ENCODE assay signal across 8 mouse cellular contexts in the genomic region with DNA sequence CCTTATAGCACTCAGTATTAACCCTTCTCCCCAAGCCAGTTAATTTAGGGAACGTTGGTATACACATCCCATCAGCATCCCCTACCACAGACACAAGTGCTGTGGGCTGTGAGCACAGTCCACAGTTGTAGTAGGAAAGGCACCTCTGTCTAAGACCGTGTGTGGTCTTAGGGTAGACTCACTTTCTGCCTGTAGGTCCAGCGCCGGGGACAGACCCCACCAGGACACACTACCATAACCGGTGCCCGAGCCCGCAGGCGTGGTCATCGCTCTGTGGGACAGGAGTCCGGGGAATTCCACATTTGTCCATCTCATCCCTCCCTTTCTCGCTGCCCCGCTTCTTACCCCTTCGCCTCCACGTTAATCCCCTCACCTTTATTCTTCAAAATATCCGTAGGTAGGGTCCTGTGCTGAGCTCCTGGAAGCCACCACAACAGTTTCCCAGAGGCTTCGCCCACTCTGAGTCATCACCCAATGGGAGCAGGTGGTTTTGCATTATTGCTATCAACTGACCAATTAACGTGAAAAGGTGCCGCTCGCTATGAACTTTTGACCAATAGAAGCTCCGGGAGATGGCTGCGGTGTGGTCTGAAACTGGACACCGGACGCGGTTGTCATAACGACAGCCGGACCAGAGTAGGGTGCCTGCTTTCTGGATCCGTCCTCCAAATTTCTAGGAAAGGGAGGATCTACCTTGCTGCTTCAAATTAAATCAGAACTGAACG. TPM values are rescaled to one million over a fixed set of nuclear protein-coding genes. Genes with fewer than 3 reads are reported as not detected.
DNase-seq lines count a peak whose midpoint lies in the region; ATAC-seq and TF ChIP-seq lines count a peak whose summit lies in the region.

A gene (minus strand): TSS at position 449 of the 725 bp plus-strand sequence.

- peaks cover 32% of the 10 kb centered on the region for H3K27me3 ChIP-seq in CH12.LX (replicated peaks)
- H3K27me3 ChIP-seq in intestine, embryonic 16.5 days (replicated peaks; ENCODE audit: control insufficient read depth, insufficient read depth, low read length): no peaks in the 10 kb centered on the region
- H3K27me3 ChIP-seq in liver, embryonic 16.5 days (ENCODE audit: control insufficient read depth, insufficient read depth, low read depth, low read length): peaks cover 9% of the 10 kb centered on the region
- H3K27me3 ChIP-seq in neural tube, embryonic 11.5 days (ENCODE audit: control insufficient read depth, insufficient read depth, low read length): 0 out of 2 replicates have a peak, but pooled peaks cover 3% of the 10 kb centered on the region

- TF ChIP-seq RAD21 in CH12.LX (IDR thresholded peaks at IDR 0.05; ENCODE audit: low read depth, low read length): no peak

- H3K4me3 ChIP-seq in CH12.LX (replicated peaks in 1 of 3; ENCODE audit: low read depth in 2 of 3, low read length in 2 of 3, poor library complexity in 1 of 3): peak within 1 kb of the TSS in 1 of 3 experiments; percentile 37
- peak within 1 kb of the TSS; percentile 44 for H3K4me3 ChIP-seq in intestine, embryonic 16.5 days (ENCODE audit: low read length)
- peak within 1 kb of the TSS; percentile 26; the same call in 1 of the 2 replicates for H3K4me3 ChIP-seq in liver, embryonic 16.5 days (ENCODE audit: low read depth, low read length)
- peak within 1 kb of the TSS; percentile 32 for H3K4me3 ChIP-seq in neural tube, embryonic 11.5 days (ENCODE audit: low read depth, low read length)

- no peak for TF ChIP-seq POLR2A in CH12.LX (IDR thresholded peaks at IDR 0.05; ENCODE audit: low read depth, low read length)

- DNase-seq in CH12.LX (ENCODE audit: extremely low read depth): no peak
- DNase-seq in brain, adult 2 months (ENCODE audit: low read depth, low spot score): peak; percentile 62
- DNase-seq in neural tube, embryonic 11.5 days (ENCODE audit: low spot score): peak; percentile 83

- TF ChIP-seq EP300 in CH12.LX (IDR thresholded peaks at IDR 0.05; ENCODE audit: low read length): no peak

- 3% methylated on average over 28 of the region's 28 CpGs for WGBS in intestine, embryonic 16.5 days
- WGBS in liver, embryonic 16.5 days (ENCODE audit: insufficient replicate concordance): 6% methylated on average over 28 of the region's 28 CpGs
- 6% methylated on average over 28 of the region's 28 CpGs for WGBS in neural tube, embryonic 11.5 days

- in situ Hi-C loops in CH12.LX (cut with MboI; ENCODE audit: low pct_ligation_motif_present, low pct_unique_long_range_greater_than_20kb, low sequenced_read_pairs): no loop called here

- H3K9me3 ChIP-seq in CH12.LX (replicated peaks; ENCODE audit: low read length): no peaks in the 10 kb centered on the region
- no peaks in the 10 kb centered on the region for H3K9me3 ChIP-seq in intestine, embryonic 16.5 days (ENCODE audit: control insufficient read depth, low read length)
- no peaks in the 10 kb centered on the region for H3K9me3 ChIP-seq in liver, embryonic 16.5 days (replicated peaks; ENCODE audit: control insufficient read depth, low read length)
- H3K9me3 ChIP-seq in neural tube, embryonic 11.5 days (ENCODE audit: control insufficient read depth, low read length): no peaks in the 10 kb centered on the region

- H3K36me3 ChIP-seq in CH12.LX (replicated peaks in 1 of 2; ENCODE audit: control insufficient read depth in 1 of 2, insufficient read depth in 1 of 2, low read length in 1 of 2): no peaks in the 10 kb centered on the region
- no peaks in the 10 kb centered on the region for H3K36me3 ChIP-seq in intestine, embryonic 16.5 days (ENCODE audit: control insufficient read depth, insufficient read depth, low read length)
- no peaks in the 10 kb centered on the region for H3K36me3 ChIP-seq in liver, embryonic 16.5 days (ENCODE audit: control insufficient read depth, insufficient read depth)
- H3K36me3 ChIP-seq in neural tube, embryonic 11.5 days (ENCODE audit: control insufficient read depth, insufficient read depth, low read length): no peaks in the 10 kb centered on the region

- H3K79me2 ChIP-seq in CH12.LX (replicated peaks; ENCODE audit: control insufficient read depth, extremely low read depth, insufficient read depth, poor library complexity, severe bottlenecking): no peaks in the 10 kb centered on the region

- peak within 1 kb of the TSS; percentile 4 for H3K4me2 ChIP-seq in CH12.LX (ENCODE audit: insufficient read depth, low read depth, poor library complexity, severe bottlenecking)
- H3K4me2 ChIP-seq in intestine, embryonic 16.5 days (ENCODE audit: low read depth, low read length): peak within 1 kb of the TSS; percentile 60
- peak within 1 kb of the TSS; percentile 38 for H3K4me2 ChIP-seq in liver, embryonic 16.5 days (ENCODE audit: low read depth, low read length)
- peak within 1 kb of the TSS; percentile 62 for H3K4me2 ChIP-seq in neural tube, embryonic 11.5 days (ENCODE audit: low read depth)

- no peak within 1 kb of the TSS for H3K27ac ChIP-seq in CH12.LX (ENCODE audit: insufficient read depth, low read depth)
- no peak within 1 kb of the TSS for H3K27ac ChIP-seq in intestine, embryonic 16.5 days (ENCODE audit: low read length)
- H3K27ac ChIP-seq in liver, embryonic 16.5 days (ENCODE audit: low read length): no peak within 1 kb of the TSS
- no peak within 1 kb of the TSS for H3K27ac ChIP-seq in neural tube, embryonic 11.5 days (ENCODE audit: low read depth, low read length)

- ATAC-seq in granulocyte monocyte progenitor cell, adult 5-6 weeks (replicated peaks; ENCODE audit: poor library complexity, severe bottlenecking): peak; percentile 83
- ATAC-seq in intestine, embryonic 16.5 days: peak; percentile 95
- peak; percentile 93 for ATAC-seq in liver, embryonic 16.5 days (ENCODE audit: low read depth)
- ATAC-seq in neural tube, embryonic 11.5 days (ENCODE audit: insufficient read depth, low FRiP score, low TSS enrichment): peak; percentile 94
- ATAC-seq in CD4-positive, CD25-positive, alpha-beta regulatory T cell, adult 4 months: no peak
- ATAC-seq in erythroid progenitor cell, adult 5-6 weeks (replicated peaks; ENCODE audit: low FRiP score, poor library complexity, severe bottlenecking): no peak; the same call in 1 of the 2 replicates

- dilution Hi-C loops in CH12.LX (cut with MboI; ENCODE audit: extremely low pct_ligation_motif_present, extremely low pct_unique_long_range_greater_than_20kb, low sequenced_read_pairs): no loop called here

- peaks cover 7 to 8% of the 10 kb centered on the region in 2 experiments for H3K4me1 ChIP-seq in CH12.LX (ENCODE audit: control insufficient read depth in 1 of 2, insufficient read depth in 2 of 2)
- peaks cover 5% of the 10 kb centered on the region for H3K4me1 ChIP-seq in intestine, embryonic 16.5 days (ENCODE audit: control insufficient read depth, insufficient read depth, low read length)
- H3K4me1 ChIP-seq in liver, embryonic 16.5 days (ENCODE audit: control insufficient read depth, low read depth, low read length): no peaks in the 10 kb centered on the region
- H3K4me1 ChIP-seq in neural tube, embryonic 11.5 days (ENCODE audit: control insufficient read depth, insufficient read depth, low read length): no peaks in the 10 kb centered on the region

- H3K9ac ChIP-seq in CH12.LX (ENCODE audit: insufficient read depth, low read depth): no peak within 1 kb of the TSS
- peak within 1 kb of the TSS; percentile 30; the same call in 1 of the 2 replicates for H3K9ac ChIP-seq in intestine, embryonic 16.5 days (ENCODE audit: low read depth, low read length)
- no peak within 1 kb of the TSS for H3K9ac ChIP-seq in liver, embryonic 16.5 days (ENCODE audit: low read depth, low read length)
- peak within 1 kb of the TSS; percentile 14 for H3K9ac ChIP-seq in neural tube, embryonic 11.5 days (ENCODE audit: low read length)

- no peak for TF ChIP-seq CTCF in CH12.LX (conservative IDR thresholded peaks at IDR 0.05 in 1 of 2, IDR thresholded peaks at IDR 0.05 in 1 of 2; ENCODE audit: low read depth in 2 of 2, low read length in 2 of 2)

TF ChIP-seq in CH12.LX, 34 proteins besides CTCF, POLR2A, EP300 and RAD21:
- TF ChIP-seq MXI1 (IDR thresholded peaks at IDR 0.05; ENCODE audit: low read depth, low read length) (peak; percentile 61; the same call in 1 of the 2 replicates), JUN (IDR thresholded peaks at IDR 0.05; ENCODE audit: insufficient read depth, low read depth, low read length) (no peak), TCF12 (IDR thresholded peaks at IDR 0.05; ENCODE audit: low read depth, low read length) (no peak), CHD2 (IDR thresholded peaks at IDR 0.05; ENCODE audit: low read length) (0 out of 2 replicates have a peak, but pooled peaks have one; percentile 49), PAX5 (IDR thresholded peaks at IDR 0.05; ENCODE audit: low read length) (no peak), CHD1 (IDR thresholded peaks at IDR 0.05; ENCODE audit: low read depth, low read length) (no peak), TBP (conservative IDR thresholded peaks at IDR 0.05; ENCODE audit: low read depth, low read length) (no peak), JUND (conservative IDR thresholded peaks at IDR 0.05; ENCODE audit: low read depth, low read length) (no peak), MAX (IDR thresholded peaks at IDR 0.05; ENCODE audit: low read length) (no peak), GABPA (IDR thresholded peaks at IDR 0.05; ENCODE audit: insufficient replicate concordance, low read depth, low read length) (no peak), NRF1 (IDR thresholded peaks at IDR 0.05; ENCODE audit: low read depth, low read length) (no peak), USF2 (conservative IDR thresholded peaks at IDR 0.05; ENCODE audit: low read depth, low read length) (no peak), HCFC1 (IDR thresholded peaks at IDR 0.05; ENCODE audit: low read depth, low read length) (no peak), ZC3H11A (IDR thresholded peaks at IDR 0.05; ENCODE audit: low read depth, low read length) (no peak)

RNA-seq across cellular contexts. Expression of the gene that starts here (rescaled TPM):
- total RNA-seq in CH12.LX (2012; rRNA removed) (0.46 and 0.59 TPM in 2 replicates), CH12.LX (2014; rRNA removed) (0.16 TPM in 1 of 2 replicates, not detected in the other)
- polyA plus RNA-seq in CH12.LX (2012; ENCODE audit: insufficient read length, low read depth): 0.83 and 1.1 TPM in 2 replicates
- total RNA-seq in granulocyte monocyte progenitor cell, adult 5-6 weeks (2014; fragmentation: Nextera tagmentation): 0.81 and 2.5 TPM in 2 replicates
- 0.43 and 0.88 TPM in 2 replicates for total RNA-seq in granulocyte monocyte progenitor cell, adult 5-6 weeks (2017)
- polyA plus RNA-seq in intestine, embryonic 16.5 days (2015; fragmentation: Nextera tagmentation; extraction: Ambion mirVana): 1.1 and 1.3 TPM in 2 replicates
- polyA plus RNA-seq in liver, embryonic 16.5 days (2015; fragmentation: Nextera tagmentation; extraction: Ambion mirVana): 0.16 and 0.19 TPM in 2 replicates
- 0.93 and 0.95 TPM in 2 replicates for polyA plus RNA-seq in neural tube, embryonic 11.5 days (2014; fragmentation: Nextera tagmentation; extraction: Ambion mirVana)
- polyA plus RNA-seq in CD4-positive, CD25-positive, alpha-beta regulatory T cell, adult 4 months (2017; shearing (Covaris generic)): 1 to 10 TPM; 1.4 to 2.8 TPM
- total RNA-seq in erythroid progenitor cell, adult 5-6 weeks (2015; ENCODE audit: low replicate concordance): not detected in 2 replicates
- 0.64 TPM in 1 of 2 replicates, not detected in the other for total RNA-seq in erythroid progenitor cell, adult 5-6 weeks (2017; ENCODE audit: low replicate concordance)

Comparison
In these comparisons a context has a peak if more than half of its experiments do, and no peak if none do; other contexts are left out.
1. Peak in ATAC-seq, H3K4me3 ChIP-seq and H3K4me2 ChIP-seq in liver, embryonic 16.5 days; RNA of the gene not detected or under 1 TPM.
2. Peak in DNase-seq, ATAC-seq, H3K4me3 ChIP-seq, H3K9ac ChIP-seq and H3K4me2 ChIP-seq in neural tube, embryonic 11.5 days; RNA of the gene not detected or under 1 TPM.
3. H3K4me2 ChIP-seq: peak in every context shown above with its lines; median percentile 62 in neural tube, embryonic 11.5 days; 60 in intestine, embryonic 16.5 days; 38 in liver, embryonic 16.5 days; 4 in CH12.LX.
4. ATAC-seq: peak in granulocyte monocyte progenitor cell, adult 5-6 weeks (single experiment) and intestine, embryonic 16.5 days (single experiment); none in CD4-positive, CD25-positive, alpha-beta regulatory T cell, adult 4 months (single experiment) and erythroid progenitor cell, adult 5-6 weeks (single experiment).